Mouse (Mus musculus): Measurements from ENCODE around the gene Chrng.
A peak's percentile ranks its signal among the peaks of the same experiment; 100 is the strongest.

DNA sequence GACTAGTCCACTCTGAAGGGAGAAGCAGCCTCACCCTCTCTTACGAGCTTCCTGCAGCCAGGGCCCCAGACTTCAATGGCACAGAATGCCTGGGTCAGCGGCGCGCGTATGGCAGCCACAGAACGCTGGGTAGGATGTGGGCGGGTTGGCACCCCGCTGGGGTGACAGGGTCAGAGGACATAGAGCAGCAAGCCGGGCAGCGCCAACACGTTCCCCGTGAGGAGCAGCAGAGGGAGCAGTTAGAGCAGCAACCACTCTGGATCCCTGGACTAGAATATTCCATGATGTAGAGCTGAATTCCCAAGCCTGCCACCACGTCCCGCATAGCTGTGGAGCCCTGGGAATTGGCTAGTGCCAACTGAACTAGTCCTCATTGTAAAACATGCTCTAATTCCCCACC is 54.0 kb downstream of the Chrng start:
- peak; percentile 44; the same call in 1 of the 2 replicates for TF ChIP-seq CTCF (IDR thresholded peaks at IDR 0.05; ENCODE audit: control insufficient read depth, insufficient read depth, insufficient replicate concordance, low read depth, low read length)
- TF ChIP-seq POLR2A (IDR thresholded peaks at IDR 0.05; ENCODE audit: control insufficient read depth, low read depth, low read length) = no peak

Measured in testis, adult 2 months (tissue).